Mouse (Mus musculus): ENCODE data around the gene Cep83.

Gene Cep83

GRCm38 (mm10) chr10:94827890-94828733 is 139.7 kb downstream of the Cep83 start:
- DNase-seq, result peak; percentile 60

- DNase-seq, result no peak
Observed at GRCm38 (mm10) chr10:94828734-94829230, 140.3 kb downstream of the Cep83 start.

DNA sequence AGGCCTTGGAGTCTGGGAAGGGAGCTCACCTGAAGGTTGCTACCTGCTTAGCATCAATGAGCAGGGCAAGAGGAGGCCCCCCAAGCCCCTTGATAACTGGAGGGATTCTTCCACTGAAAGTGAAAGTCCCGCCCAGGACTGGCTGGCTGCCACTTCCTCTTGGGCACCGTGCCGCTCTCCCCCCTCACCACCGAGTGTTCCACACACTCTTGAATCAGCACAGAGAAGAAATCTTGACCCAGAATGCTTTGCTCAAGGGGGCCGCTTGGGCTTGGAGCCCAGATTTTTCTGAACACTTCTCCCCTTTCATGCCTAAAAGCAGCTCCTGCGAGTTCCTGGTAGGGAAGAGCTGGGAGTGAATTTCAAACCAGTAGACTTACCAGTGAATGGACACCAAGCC is 141.0 kb downstream of the Cep83 start:
- peak; percentile 96 for DNase-seq

GRCm38 (mm10) chr10:94835874-94836273 is 147.4 kb downstream of the Cep83 start:
- no peak for DNase-seq

Data from lung, postnatal 36 days (tissue).